Mouse (Mus musculus): ENCODE results near the gene Nebl. TPM values are rescaled to one million over a fixed set of nuclear protein-coding genes. Genes with fewer than 3 reads are reported as not detected.

The Nebl gene
- total and polyA plus RNA-seq, 3 experiments: 4.7 to 5.4 TPM; not detected in 1

DNA sequence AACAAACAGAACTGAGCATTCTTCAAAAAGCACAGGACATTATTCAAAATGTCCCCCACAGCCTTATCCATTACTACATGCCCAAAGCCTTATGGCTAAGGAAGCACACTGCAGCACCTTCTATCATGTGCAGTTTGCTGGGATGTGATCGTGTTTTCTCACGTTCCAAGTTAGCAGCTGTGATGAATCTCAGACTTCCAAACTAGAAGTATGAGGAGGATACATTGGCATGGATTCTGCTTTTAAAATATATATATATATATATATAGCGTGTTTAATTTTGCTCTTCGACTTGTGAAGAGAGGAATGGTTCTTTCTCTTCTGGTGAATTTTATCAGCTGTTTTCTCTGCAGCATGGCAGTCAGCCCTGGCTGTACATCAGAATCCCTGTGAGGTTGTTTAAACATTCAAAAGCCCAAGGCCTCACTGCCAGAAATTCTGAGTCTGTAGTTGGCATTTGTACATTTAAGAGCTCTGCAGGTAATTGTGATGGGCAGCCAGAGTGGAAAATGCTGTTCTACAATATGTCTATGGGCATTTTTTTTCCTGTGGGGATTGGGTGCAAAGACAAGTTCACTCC lies 39.1 kb upstream of the Nebl start:
- H3K36me3 ChIP-seq (ENCODE audit: control insufficient read depth in 1 of 2, insufficient read depth in 2 of 2, low read length in 2 of 2): no peaks in the 10 kb centered on the region
- no peak overlapping the region for H3K27ac ChIP-seq (ENCODE audit: control insufficient read depth, low read depth, low read length)
- no peaks in the 10 kb centered on the region for H3K79me2 ChIP-seq (ENCODE audit: control insufficient read depth, insufficient read depth, low read length, poor library complexity)
- no peak overlapping the region for H3K4me3 ChIP-seq (ENCODE audit: control insufficient read depth in 1 of 2, insufficient read depth in 1 of 2, low read depth in 2 of 2, low read length in 2 of 2)
- DNase-seq (ENCODE audit: low read depth, low spot score): no peak
- no peak for TF ChIP-seq ETS1 (IDR thresholded peaks at IDR 0.05; ENCODE audit: low read depth, low read length)
- TF ChIP-seq POLR2A (IDR thresholded peaks at IDR 0.05; ENCODE audit: control insufficient read depth in 1 of 2, insufficient read depth in 1 of 2, low read depth in 1 of 2, low read length in 2 of 2, poor library complexity in 1 of 2): no peak
- no peak for TF ChIP-seq USF2 (IDR thresholded peaks at IDR 0.05; ENCODE audit: borderline replicate concordance in 1 of 2, insufficient read depth in 1 of 2, low read depth in 1 of 2, low read length in 2 of 2)
- no peak for TF ChIP-seq BHLHE40 (IDR thresholded peaks at IDR 0.05; ENCODE audit: borderline replicate concordance, low read depth, low read length)
- TF ChIP-seq USF1 (IDR thresholded peaks at IDR 0.05; ENCODE audit: low read depth, low read length): no peak
- no peak for TF ChIP-seq CHD2 (IDR thresholded peaks at IDR 0.05; ENCODE audit: low read length)
- no peak for TF ChIP-seq CTCF (IDR thresholded peaks at IDR 0.05 in 2 of 3, conservative IDR thresholded peaks at IDR 0.05 in 1 of 3; ENCODE audit: control insufficient read depth in 1 of 3, insufficient read depth in 1 of 3, low read depth in 2 of 3, low read length in 3 of 3, poor library complexity in 1 of 3, severe bottlenecking in 1 of 3)
- TF ChIP-seq RAD21 (IDR thresholded peaks at IDR 0.05; ENCODE audit: low read depth, low read length): no peak
- TF ChIP-seq GATA1 (IDR thresholded peaks at IDR 0.05; ENCODE audit: low read depth, low read length): no peak
- no peak for TF ChIP-seq ZC3H11A (IDR thresholded peaks at IDR 0.05; ENCODE audit: low read depth, low read length)
- no peaks in the 10 kb centered on the region for H3K9me3 ChIP-seq (replicated peaks; ENCODE audit: insufficient read depth, low read length)
- no peak overlapping the region for H3K9ac ChIP-seq (ENCODE audit: control insufficient read depth, low read depth, low read length, poor library complexity, severe bottlenecking)
- no peaks in the 10 kb centered on the region for H3K4me1 ChIP-seq (ENCODE audit: control insufficient read depth in 1 of 2, insufficient read depth in 2 of 2, low read length in 2 of 2)
- H3K27me3 ChIP-seq (ENCODE audit: control insufficient read depth in 1 of 2, insufficient read depth in 2 of 2, low read length in 2 of 2): no peaks in the 10 kb centered on the region

GRCm38 (mm10) chr2:17769242-17769755 lies 38.0 kb upstream of the Nebl start:
- Histone ChIP-seq H3K27me3 (ENCODE audit: control insufficient read depth in 1 of 2, insufficient read depth in 2 of 2, low read length in 2 of 2) (no peaks in the 10 kb centered on the region), H3K9me3 (replicated peaks; ENCODE audit: insufficient read depth, low read length) (no peaks in the 10 kb centered on the region), H3K9ac (ENCODE audit: control insufficient read depth, low read depth, low read length, poor library complexity, severe bottlenecking) (no peak overlapping the region), H3K4me1 (ENCODE audit: control insufficient read depth in 1 of 2, insufficient read depth in 2 of 2, low read length in 2 of 2) (no peaks in the 10 kb centered on the region), H3K27ac (ENCODE audit: control insufficient read depth, low read depth, low read length) (no peak overlapping the region), H3K4me3 (ENCODE audit: control insufficient read depth in 1 of 2, insufficient read depth in 1 of 2, low read depth in 2 of 2, low read length in 2 of 2) (no peak overlapping the region), H3K79me2 (ENCODE audit: control insufficient read depth, insufficient read depth, low read length, poor library complexity) (no peaks in the 10 kb centered on the region), H3K36me3 (ENCODE audit: control insufficient read depth in 1 of 2, insufficient read depth in 2 of 2, low read length in 2 of 2) (no peaks in the 10 kb centered on the region)
- TF ChIP-seq ELF1 (IDR thresholded peaks at IDR 0.05; ENCODE audit: low read depth, low read length): no peak
- TF ChIP-seq RAD21 (IDR thresholded peaks at IDR 0.05; ENCODE audit: low read depth, low read length): no peak
- no peak for TF ChIP-seq CHD1 (IDR thresholded peaks at IDR 0.05; ENCODE audit: low read depth, low read length)
- no peak for TF ChIP-seq KAT2A (conservative IDR thresholded peaks at IDR 0.05; ENCODE audit: low read depth, low read length)
- no peak for TF ChIP-seq EP300 (IDR thresholded peaks at IDR 0.05; ENCODE audit: low read depth in 1 of 2, low read length in 2 of 2)
- DNase-seq (ENCODE audit: low read depth, low spot score): no peak

GRCm38 (mm10) chr2:17756271-17756670 lies 25.0 kb upstream of the Nebl start:
- TF ChIP-seq RCOR1 (IDR thresholded peaks at IDR 0.05; ENCODE audit: low read depth, low read length) (no peak), GATA1 (IDR thresholded peaks at IDR 0.05; ENCODE audit: low read depth, low read length) (no peak), MAX (IDR thresholded peaks at IDR 0.05; ENCODE audit: low read length) (no peak), KAT2A (conservative IDR thresholded peaks at IDR 0.05; ENCODE audit: low read depth, low read length) (no peak), MYC (IDR thresholded peaks at IDR 0.05; ENCODE audit: low read depth, low read length) (no peak), TCF12 (IDR thresholded peaks at IDR 0.05; ENCODE audit: low read depth, low read length) (no peak), MXI1 (IDR thresholded peaks at IDR 0.05; ENCODE audit: low read depth, low read length) (no peak), MYB (IDR thresholded peaks at IDR 0.05; ENCODE audit: low read depth, low read length) (no peak)
- no peaks in the 10 kb centered on the region for H3K9me3 ChIP-seq (replicated peaks; ENCODE audit: insufficient read depth, low read length)
- H3K27ac ChIP-seq (ENCODE audit: control insufficient read depth, low read depth, low read length): no peak overlapping the region
- no peak overlapping the region for H3K4me3 ChIP-seq (ENCODE audit: control insufficient read depth in 1 of 2, insufficient read depth in 1 of 2, low read depth in 2 of 2, low read length in 2 of 2)
- no peaks in the 10 kb centered on the region for H3K79me2 ChIP-seq (ENCODE audit: control insufficient read depth, insufficient read depth, low read length, poor library complexity)
- H3K36me3 ChIP-seq (ENCODE audit: control insufficient read depth in 1 of 2, insufficient read depth in 2 of 2, low read length in 2 of 2): no peaks in the 10 kb centered on the region
- H3K4me1 ChIP-seq (ENCODE audit: control insufficient read depth in 1 of 2, insufficient read depth in 2 of 2, low read length in 2 of 2): no peaks in the 10 kb centered on the region
- H3K9ac ChIP-seq (ENCODE audit: control insufficient read depth, low read depth, low read length, poor library complexity, severe bottlenecking): no peak overlapping the region
- no peaks in the 10 kb centered on the region for H3K27me3 ChIP-seq (ENCODE audit: control insufficient read depth in 1 of 2, insufficient read depth in 2 of 2, low read length in 2 of 2)
- no peak for DNase-seq (ENCODE audit: low read depth, low spot score)
